Mouse (Mus musculus): ENCODE results near the gene Ctnnd1. TPM values are rescaled to one million over a fixed set of nuclear protein-coding genes. Genes with fewer than 3 reads are reported as not detected.

The Ctnnd1 gene
- polyA plus RNA-seq, 1 experiment, result 24.3 TPM

DNA sequence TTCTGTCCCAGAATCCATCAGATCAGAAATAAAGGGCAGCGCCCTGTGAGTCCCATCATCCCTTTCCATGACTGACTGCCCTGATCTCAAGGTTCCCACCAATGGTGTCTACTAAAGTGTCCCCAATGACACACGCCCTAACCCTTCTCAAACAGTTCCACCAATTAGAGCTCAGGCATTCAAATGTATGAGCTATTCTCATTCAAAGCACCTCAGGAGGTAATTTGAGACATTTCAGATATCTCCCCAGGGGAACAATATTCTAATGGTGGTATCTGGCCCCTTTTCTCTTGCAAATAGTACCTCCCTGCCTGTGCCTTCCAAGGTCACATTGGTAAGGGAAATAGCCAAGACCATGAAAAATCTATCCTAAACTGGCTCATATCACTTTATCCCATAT, 71.3 kb downstream of the Ctnnd1 start:
- no peaks in the 10 kb centered on the region for H3K4me1 ChIP-seq (ENCODE audit: control insufficient read depth, insufficient read depth, low read length)
- no peaks in the 10 kb centered on the region for H3K36me3 ChIP-seq (ENCODE audit: control insufficient read depth, insufficient read depth, low read length)
- no peaks in the 10 kb centered on the region for H3K27me3 ChIP-seq (ENCODE audit: control insufficient read depth, insufficient read depth, low read length)
- no peak for TF ChIP-seq POLR2A (IDR thresholded peaks at IDR 0.05; ENCODE audit: control insufficient read depth, low read depth, low read length)
- TF ChIP-seq CTCF (IDR thresholded peaks at IDR 0.05; ENCODE audit: control insufficient read depth, insufficient read depth, insufficient replicate concordance, low read depth, low read length), result no peak
- H3K4me3 ChIP-seq (ENCODE audit: control insufficient read depth, low read depth, low read length), result no peak overlapping the region
- no peak overlapping the region for H3K27ac ChIP-seq (ENCODE audit: control insufficient read depth, insufficient read depth, low read depth, low read length)

DNA sequence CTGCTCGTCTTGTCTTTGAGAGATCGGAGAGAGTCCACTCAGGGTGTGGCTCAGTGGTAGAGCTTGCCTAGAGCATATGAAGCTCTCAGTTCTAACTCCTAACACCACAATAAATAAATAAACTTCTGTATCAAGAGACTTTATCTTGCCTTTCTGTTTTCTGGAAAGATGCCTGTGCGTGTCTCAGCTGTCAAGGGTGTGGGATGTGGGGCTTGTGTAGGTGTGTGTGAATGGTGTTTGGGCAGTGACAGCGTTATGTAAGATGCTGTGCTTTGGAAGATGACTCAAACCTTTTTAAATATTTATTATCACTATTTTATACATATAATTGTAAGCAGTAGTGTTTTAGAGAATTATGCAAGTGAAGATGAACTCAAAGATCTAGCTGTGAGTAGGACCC, 76.4 kb downstream of the Ctnnd1 start:
- no peaks in the 10 kb centered on the region for H3K36me3 ChIP-seq (ENCODE audit: control insufficient read depth, insufficient read depth, low read length)
- no peak overlapping the region for H3K4me3 ChIP-seq (ENCODE audit: control insufficient read depth, low read depth, low read length)
- TF ChIP-seq POLR2A (IDR thresholded peaks at IDR 0.05; ENCODE audit: control insufficient read depth, low read depth, low read length) (no peak), CTCF (IDR thresholded peaks at IDR 0.05; ENCODE audit: control insufficient read depth, insufficient read depth, insufficient replicate concordance, low read depth, low read length) (no peak)
- H3K27ac ChIP-seq (ENCODE audit: control insufficient read depth, insufficient read depth, low read depth, low read length), result no peak overlapping the region
- H3K4me1 ChIP-seq (ENCODE audit: control insufficient read depth, insufficient read depth, low read length), result no peaks in the 10 kb centered on the region
- no peaks in the 10 kb centered on the region for H3K27me3 ChIP-seq (ENCODE audit: control insufficient read depth, insufficient read depth, low read length)

DNA sequence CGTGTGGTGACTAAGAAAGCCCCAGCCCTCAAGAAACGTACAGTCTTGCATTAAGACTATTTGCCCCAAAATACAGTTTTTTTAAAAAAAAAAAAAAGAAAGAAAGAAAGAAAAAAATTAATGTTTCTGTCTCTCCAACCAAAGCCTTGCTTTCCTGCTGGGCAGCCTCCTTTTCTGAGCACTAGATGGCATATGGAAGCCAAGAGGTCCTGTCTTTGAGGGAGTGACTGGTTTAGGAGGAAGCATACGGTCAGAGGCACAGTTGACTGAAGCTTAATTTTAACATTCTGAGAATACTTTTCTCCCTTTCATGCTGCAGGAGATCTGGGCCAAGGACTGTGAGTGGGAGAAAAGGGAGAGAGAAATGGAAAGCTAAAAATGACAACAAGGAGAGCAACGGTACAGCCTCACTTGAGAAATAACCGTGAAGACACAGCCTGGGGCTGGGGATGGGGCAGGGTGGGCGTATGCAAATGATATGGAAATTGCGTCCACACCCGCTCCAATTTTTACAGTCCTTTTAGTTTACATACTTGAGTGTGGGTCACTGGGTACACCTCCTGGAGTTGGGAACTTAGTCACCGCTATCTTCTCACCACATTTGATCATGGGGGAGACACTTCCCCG, 93.6 kb downstream of the Ctnnd1 start:
- TF ChIP-seq POLR2A (IDR thresholded peaks at IDR 0.05; ENCODE audit: control insufficient read depth, low read depth, low read length) (no peak; the same call in 1 of the 2 replicates), CTCF (IDR thresholded peaks at IDR 0.05; ENCODE audit: control insufficient read depth, insufficient read depth, insufficient replicate concordance, low read depth, low read length) (no peak)
- Histone ChIP-seq H3K4me3 (ENCODE audit: control insufficient read depth, low read depth, low read length) (no peak overlapping the region), H3K4me1 (ENCODE audit: control insufficient read depth, insufficient read depth, low read length) (peaks cover 2% of the 10 kb centered on the region; the same call in 1 of the 2 replicates), H3K36me3 (ENCODE audit: control insufficient read depth, insufficient read depth, low read length) (no peaks in the 10 kb centered on the region), H3K27me3 (ENCODE audit: control insufficient read depth, insufficient read depth, low read length) (no peaks in the 10 kb centered on the region), H3K27ac (ENCODE audit: control insufficient read depth, insufficient read depth, low read depth, low read length) (peak overlapping the region; percentile 14)

DNA sequence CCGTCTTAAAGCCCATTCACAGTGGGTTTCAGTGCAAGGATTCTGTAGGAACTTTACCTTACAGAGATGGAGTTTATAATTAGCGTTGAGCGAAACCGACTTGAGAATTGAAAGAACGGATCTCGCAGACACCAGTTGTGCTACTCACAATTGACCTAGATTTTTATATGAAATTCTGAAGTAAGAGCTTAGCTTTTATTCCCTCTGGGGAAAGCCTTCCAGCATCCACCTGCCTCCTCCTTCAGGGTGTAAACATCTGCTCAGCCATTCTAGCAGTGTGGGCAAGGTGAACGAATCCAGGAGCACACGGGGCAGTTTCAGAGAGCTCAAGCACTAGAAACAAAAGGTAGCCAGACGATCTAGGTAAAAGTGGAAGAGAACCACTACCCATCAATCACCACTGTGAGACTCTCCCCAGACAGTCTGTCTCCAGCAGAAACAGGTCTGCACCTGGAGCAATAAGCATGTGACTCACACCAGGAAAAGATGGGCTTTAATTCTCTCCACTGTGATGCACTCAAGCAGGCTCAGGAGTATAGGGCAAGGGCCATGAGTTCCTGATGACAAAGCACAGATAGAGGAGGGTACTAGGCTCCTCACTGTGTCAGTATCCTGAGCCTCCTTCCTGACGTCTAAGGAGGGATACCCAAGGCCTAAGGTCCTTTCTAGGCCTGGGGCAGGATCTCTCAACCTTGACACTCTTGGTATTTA, 99.0 kb downstream of the Ctnnd1 start:
- no peaks in the 10 kb centered on the region for H3K4me1 ChIP-seq (ENCODE audit: control insufficient read depth, insufficient read depth, low read length)
- TF ChIP-seq CTCF (IDR thresholded peaks at IDR 0.05; ENCODE audit: control insufficient read depth, insufficient read depth, insufficient replicate concordance, low read depth, low read length) (no peak), POLR2A (IDR thresholded peaks at IDR 0.05; ENCODE audit: control insufficient read depth, low read depth, low read length) (no peak)
- no peak overlapping the region for H3K4me3 ChIP-seq (ENCODE audit: control insufficient read depth, low read depth, low read length)
- H3K27me3 ChIP-seq (ENCODE audit: control insufficient read depth, insufficient read depth, low read length), result no peaks in the 10 kb centered on the region
- H3K36me3 ChIP-seq (ENCODE audit: control insufficient read depth, insufficient read depth, low read length), result no peaks in the 10 kb centered on the region
- H3K27ac ChIP-seq (ENCODE audit: control insufficient read depth, insufficient read depth, low read depth, low read length), result no peak overlapping the region

Other genes starting within 250 kb of the Ctnnd1 start
- gene Calcrl, start 225.4 kb downstream of the Ctnnd1 start, polyA plus RNA-seq (2012; rRNA removed), result 0.42 and 0.48 TPM in 2 replicates
- 1.2 and 1.5 TPM in 2 replicates for gene Tfpi, start 174.0 kb downstream of the Ctnnd1 start, polyA plus RNA-seq (2012; rRNA removed)
- gene Btbd18, start 8.3 kb upstream of the Ctnnd1 start, polyA plus RNA-seq (2012; rRNA removed), result 4.1 and 4.2 TPM in 2 replicates
- gene Selenoh, start 20.0 kb upstream of the Ctnnd1 start, polyA plus RNA-seq (2012; rRNA removed), result 13.5 and 16.3 TPM in 2 replicates
- gene Gm28635, start 27.3 kb upstream of the Ctnnd1 start, polyA plus RNA-seq (2012; rRNA removed), result not detected in 2 replicates
- 11.8 and 14.3 TPM in 2 replicates for gene Med19, start 27.6 kb upstream of the Ctnnd1 start, polyA plus RNA-seq (2012; rRNA removed)
- gene Tmx2, start 28.4 kb upstream of the Ctnnd1 start, polyA plus RNA-seq (2012; rRNA removed), result 86.0 and 89.0 TPM in 2 replicates
- gene Zdhhc5, start 64.4 kb upstream of the Ctnnd1 start, polyA plus RNA-seq (2012; rRNA removed), result 234 and 236 TPM in 2 replicates
- gene Clp1, start 76.6 kb upstream of the Ctnnd1 start, polyA plus RNA-seq (2012; rRNA removed), result 27.6 and 32.8 TPM in 2 replicates
- 13.6 and 14.8 TPM in 2 replicates for gene Ypel4, start 83.3 kb upstream of the Ctnnd1 start, polyA plus RNA-seq (2012; rRNA removed)
- 0.21 and 0.26 TPM in 2 replicates for gene Gm19426, start 92.9 kb upstream of the Ctnnd1 start, polyA plus RNA-seq (2012; rRNA removed)
- gene Serping1, start 124.7 kb upstream of the Ctnnd1 start, polyA plus RNA-seq (2012; rRNA removed), result 40.5 and 53.4 TPM in 2 replicates
- gene Ube2l6, start 148.1 kb upstream of the Ctnnd1 start, polyA plus RNA-seq (2012; rRNA removed), result 2.2 and 2.3 TPM in 2 replicates
- 3.0 and 3.4 TPM in 2 replicates for gene Smtnl1, start 171.9 kb upstream of the Ctnnd1 start, polyA plus RNA-seq (2012; rRNA removed)
- gene Timm10, start 176.2 kb upstream of the Ctnnd1 start, polyA plus RNA-seq (2012; rRNA removed), result 23.3 and 28.5 TPM in 2 replicates
- 0.63 and 1.00 TPM in 2 replicates for gene Slc43a1, start 188.1 kb upstream of the Ctnnd1 start, polyA plus RNA-seq (2012; rRNA removed)
- 2.4 and 2.7 TPM in 2 replicates for gene Rtn4rl2, start 235.9 kb upstream of the Ctnnd1 start, polyA plus RNA-seq (2012; rRNA removed)

Data from testis, adult 2 months (tissue).